Mouse (Mus musculus): Measurements from ENCODE around the gene Rasl11a.
A peak's percentile ranks its signal among the peaks of the same experiment; 100 is the strongest.
"Not testable (repeated sequence)": the region's sequence is repeated elsewhere in the genome, so short reads cannot be mapped to it uniquely, and the experiment has no call there.

Rasl11a gene

DNA sequence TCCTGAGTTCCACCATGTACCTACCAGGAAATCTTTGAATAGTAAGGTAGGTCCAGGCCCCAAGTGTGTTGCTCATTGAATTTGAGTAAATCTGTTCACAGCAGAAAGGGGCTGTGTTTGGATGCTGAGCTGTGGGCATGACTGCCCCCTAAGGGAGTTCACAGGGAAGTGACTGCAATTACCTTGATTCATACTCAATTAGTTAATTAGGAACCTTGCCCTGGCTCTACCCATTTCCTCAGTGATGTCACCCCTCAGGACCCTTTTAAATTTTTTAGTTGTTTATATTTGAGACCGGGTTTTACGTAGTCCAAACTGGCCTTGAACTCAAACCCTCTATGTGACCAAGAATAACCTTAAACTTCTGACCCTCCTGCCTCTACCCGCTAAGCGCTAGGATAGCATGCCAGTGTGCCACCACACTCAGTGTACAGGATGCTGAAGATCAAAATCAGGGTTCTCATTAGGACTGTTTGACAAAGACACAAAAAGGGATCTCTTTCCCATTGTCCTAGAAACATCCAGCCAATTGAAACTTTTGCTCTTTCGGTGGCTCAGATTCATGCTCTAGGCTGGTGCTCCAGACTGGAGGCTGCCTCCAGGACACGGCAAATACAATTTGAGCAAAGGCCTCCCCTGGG is 450 bp upstream of the Rasl11a start:
- no peak for DNase-seq

GRCm38 (mm10) chr5:146846489-146846888 is 1.6 kb downstream of the Rasl11a start:
- no peak for DNase-seq

- DNase-seq = no peak
Measured at GRCm38 (mm10) chr5:146848936-146849582, 4.2 kb downstream of the Rasl11a start.

- DNase-seq = no peak
Measured at GRCm38 (mm10) chr5:146856106-146856505, 11.2 kb downstream of the Rasl11a start.

DNA sequence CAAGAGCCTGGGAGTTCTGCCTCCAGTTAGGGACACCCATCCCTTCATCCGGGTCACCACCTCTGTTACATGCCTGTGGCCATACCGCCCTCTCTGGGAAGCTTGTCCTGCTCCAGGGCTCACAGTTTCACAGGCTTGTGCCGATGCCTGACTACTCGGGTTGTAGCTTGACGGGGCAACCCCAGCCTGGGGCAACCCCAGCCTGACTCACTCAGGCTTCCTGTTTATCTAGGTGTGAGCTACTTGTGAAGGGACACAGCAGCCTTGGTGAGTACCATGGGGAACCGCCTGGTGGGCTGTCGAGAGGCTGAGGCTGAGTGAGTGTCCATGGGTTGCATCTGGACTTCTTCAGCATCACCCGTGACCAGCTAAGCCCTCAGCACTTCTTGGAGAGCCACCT is 12.7 kb downstream of the Rasl11a start:
- DNase-seq = no peak

- DNase-seq = no peak
Measured at GRCm38 (mm10) chr5:146858772-146859171, 13.9 kb downstream of the Rasl11a start.

DNA sequence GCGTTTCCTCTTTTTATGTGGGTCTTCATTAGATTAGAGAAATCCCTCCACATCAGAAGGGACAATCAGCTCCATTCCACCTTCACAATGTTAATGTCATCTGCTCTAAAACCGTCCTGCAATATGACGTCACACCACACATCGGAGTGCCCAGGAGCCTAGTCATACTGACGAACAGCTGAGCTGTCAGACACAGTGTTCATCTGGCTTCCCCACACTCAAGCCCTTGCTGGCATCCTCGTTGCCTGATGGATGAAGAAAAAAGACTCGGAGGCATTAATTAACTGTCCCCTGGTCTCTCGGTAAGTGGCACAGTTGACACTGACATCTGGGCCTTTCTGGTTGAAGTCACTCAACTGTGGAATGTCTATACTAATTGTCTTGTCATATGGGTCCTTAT is 14.4 kb downstream of the Rasl11a start:
- no peak for DNase-seq

DNA sequence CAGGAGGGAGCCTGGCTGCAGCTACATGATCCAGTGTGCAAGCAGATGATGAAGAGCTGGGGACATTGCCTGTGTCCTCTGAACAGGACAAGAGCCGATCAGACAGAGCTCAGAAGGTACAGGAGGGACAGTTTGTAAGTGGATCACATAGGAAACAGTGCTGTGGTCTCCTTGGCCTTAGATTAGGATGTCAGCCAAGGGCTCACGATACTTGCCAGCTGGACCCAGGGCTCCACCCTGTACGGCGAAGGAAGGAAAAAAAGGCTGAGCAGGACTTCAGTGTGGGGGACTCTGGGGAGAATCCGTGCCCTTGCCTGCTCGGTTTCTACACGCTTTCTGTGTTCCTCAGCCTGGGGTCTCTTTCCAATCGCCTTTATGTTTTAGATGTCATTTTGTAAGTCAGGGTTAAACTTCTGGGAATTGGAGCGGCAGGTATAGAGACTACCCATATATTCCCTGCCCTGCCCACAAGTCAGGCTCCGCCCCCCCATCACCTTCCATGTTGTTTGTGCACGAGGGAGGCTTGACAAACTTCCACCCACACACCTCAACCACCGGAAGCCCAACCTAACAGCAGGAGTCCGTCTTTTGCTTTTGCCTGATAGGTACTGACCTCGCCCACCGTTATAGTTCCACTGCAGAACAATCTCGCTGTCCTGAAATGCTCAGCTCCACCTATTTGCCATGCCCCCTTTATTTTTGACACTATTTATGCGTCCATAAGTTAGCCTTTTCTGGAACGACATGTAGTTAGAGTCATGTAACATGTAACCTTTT is 15.5 kb downstream of the Rasl11a start:
- DNase-seq = no peak

GRCm38 (mm10) chr5:146861588-146861987 is 16.7 kb downstream of the Rasl11a start:
- DNase-seq = no peak

GRCm38 (mm10) chr5:146865511-146865910 is 20.6 kb downstream of the Rasl11a start:
- DNase-seq = no peak

DNA sequence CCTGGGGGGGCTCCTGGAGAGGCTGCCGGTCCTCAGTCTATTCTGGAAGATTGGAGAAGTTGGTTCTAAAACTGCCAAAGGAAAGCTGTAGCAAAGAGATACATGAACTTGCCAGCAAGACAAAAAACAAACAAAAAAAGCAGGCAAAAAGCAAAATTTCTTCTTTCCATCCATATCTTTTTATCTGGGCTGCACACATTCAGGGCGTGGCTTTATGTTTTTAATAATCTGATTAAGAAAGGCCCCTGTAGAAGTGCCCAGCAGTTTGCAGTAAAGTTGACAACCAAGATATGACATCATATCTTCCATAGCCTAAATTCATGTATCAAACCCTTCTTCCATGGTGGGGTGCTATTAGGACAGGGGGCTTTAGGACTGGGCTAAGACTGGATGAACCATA is 21.4 kb downstream of the Rasl11a start:
- DNase-seq = no peak

DNA sequence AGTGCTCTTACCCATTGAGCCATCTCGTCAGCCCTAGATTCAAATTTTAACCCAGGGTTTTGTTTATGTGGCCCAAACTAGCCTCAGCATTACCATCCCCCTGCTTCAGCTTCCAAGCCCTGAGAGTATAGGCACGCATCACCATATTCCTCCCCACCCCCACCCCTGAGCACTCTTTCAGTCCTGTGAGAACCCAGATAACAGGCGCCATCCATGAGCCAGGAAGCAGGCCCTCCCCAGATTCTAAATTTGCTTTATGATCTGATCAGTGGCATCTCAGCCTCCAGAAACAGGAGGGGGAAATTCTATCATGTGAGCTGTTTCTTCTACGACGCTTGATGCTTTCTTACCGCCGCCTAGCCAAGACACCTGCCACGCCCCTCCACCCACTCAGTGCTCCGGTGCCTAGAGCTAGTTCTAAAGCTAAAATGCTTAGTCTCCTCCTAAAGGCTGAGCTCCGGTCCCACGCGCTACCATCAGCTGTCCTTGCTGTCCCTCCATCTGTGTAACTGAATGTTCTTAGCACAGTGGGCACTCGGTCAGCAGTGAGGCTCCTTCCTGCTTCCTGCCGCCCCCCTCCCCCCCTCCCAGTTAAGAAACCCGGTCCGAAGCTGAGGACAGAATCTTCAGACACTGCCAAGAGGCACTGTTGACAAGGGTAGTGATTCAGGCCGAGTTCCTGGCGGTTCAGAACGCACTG is 22.5 kb downstream of the Rasl11a start:
- DNase-seq = peak; percentile 23

DNA sequence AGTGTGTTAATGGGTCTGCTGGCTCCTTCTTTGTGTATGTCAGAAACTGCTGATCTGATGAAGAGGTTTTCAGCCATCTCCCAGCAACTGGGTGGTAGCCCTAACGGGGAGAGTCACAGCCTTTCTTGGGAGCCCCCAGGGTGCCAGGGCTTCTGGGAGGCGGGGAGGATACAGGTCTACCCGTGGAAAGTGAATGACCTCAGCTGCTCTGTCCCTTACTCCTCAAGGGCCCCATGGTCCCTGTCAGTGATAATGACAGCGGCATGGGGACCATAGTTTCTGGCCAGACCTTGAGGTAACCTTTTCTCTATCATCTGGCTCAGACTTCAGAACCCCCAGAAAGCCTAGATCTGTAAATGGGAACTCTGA is 23.1 kb downstream of the Rasl11a start:
- no peak for DNase-seq

DNA sequence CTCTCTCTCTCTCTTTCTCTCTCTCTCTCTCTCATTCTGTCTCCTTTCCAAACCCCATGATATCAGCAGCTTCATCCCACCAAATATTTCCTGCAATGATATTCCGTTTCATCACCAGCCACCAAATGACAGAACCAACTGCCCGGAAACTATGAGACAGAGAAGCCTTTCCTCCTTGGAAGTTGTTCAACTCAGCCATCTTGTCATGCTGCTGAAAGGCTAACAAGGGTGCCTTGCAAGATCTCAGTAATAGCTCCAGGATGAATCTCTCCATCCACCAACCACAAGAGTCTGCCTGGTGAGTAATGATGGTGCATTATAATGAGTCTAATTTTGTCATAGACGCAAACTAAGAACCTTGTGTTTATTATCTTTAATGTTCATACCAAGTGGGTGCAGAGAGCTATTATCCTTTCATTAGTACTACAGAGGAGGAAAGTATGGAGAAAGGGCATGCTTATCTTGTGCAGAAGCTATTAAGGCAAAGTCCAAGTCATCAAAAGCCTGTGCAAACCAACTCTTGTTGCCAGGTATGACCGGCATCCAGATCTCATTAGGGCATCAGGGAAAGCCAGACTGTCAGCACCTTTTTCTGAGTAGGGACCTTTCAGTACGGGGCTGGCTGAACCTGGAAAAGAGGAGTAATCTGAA is 28.2 kb downstream of the Rasl11a start:
- DNase-seq = no peak

DNA sequence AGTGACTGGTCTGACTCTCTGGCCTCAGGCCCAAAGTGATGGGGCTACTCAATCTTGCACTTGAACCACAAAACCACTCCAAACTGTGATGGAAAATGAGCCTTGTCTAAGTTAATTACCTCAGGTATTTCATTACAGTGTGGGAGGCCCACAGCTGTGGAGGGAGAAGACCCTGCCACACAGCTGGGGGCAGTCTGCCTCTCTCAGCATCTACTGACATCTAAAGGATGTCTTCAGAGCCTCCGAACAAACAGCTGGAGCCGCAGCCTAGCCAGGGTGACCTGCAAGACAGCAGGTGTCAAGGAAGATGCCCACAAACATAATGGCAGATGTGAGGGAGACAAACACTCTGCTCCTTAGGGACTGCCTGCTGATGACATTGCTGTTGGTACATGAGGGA is 31.2 kb downstream of the Rasl11a start:
- DNase-seq = no peak

- not testable (repeated sequence) for DNase-seq
Measured at GRCm38 (mm10) chr5:146877882-146878281, 33.0 kb downstream of the Rasl11a start.

DNA sequence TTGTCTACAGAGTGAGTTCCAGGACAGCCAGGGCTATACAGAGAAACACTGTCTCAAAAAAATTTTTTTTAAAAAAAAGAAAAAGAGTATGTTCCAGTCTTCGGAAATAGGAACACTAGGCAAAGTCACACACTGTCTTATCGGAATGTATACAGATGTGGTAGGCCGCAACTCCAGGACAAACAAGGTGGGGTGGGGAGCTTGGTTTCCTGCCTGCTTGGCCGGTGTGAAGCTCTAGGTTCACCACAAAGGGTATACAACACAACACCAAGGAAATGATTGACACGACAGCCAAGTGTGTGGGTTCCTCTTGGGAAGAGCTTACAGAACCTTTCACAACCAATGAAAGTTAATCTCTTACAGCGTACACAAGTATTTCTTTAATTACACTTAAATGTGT is 37.4 kb downstream of the Rasl11a start:
- DNase-seq = no peak

DNA sequence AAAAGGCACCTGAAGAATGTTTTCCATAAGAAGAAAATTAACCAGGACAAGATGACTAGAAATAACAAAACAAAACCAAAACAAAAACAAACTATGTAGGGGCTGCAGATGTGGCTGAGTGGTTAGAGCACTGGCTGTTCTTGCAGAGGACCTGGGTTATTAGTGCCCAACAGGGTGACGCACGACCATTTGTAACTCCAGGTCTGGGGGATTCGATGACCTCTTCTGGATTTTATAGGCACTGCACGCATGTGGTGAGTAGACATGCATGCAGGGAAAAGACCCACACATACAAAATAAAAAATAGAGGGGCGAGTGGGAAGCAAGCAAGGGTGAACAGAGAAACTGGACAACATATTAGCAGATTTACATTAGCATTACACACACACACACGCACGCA is 38.2 kb downstream of the Rasl11a start:
- DNase-seq = no peak

DNA sequence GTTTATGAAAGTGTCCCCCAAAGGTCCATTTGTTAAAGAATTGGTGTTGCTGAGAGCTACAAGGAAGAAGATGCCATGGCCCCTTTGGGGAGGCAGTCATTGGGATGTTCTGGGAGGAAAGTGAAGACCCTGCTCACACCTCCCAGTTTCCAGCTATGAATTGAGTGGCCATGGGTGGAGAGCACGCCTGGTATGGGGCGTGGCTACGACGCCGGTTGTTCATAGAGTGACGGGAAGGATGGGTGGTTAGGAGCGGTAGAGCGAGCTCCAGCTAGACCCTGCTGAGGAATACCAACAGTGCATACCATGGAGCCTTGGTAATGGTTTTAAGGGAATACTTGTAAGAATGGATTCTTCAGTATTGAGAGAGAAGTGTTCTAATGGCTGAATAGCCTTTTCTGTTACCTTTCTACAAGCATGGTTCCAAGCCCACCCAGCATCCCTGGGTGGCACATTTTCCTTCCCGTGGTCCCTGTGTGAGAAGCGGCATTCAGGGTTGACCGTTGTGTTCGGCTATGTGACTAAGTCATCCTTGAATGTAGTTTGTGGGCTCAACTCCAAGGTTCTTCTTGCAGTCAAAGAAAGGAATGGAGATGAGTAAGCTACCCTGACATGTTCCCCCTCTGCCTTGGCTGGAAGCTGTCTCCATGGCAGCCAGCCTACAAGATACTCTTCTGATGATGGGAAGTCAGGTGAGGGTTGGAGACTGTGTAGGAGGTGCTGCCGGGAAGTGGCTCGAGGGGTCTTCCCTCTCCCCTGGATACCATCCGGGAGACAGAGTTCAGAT is 38.8 kb downstream of the Rasl11a start:
- DNase-seq = no peak

DNA sequence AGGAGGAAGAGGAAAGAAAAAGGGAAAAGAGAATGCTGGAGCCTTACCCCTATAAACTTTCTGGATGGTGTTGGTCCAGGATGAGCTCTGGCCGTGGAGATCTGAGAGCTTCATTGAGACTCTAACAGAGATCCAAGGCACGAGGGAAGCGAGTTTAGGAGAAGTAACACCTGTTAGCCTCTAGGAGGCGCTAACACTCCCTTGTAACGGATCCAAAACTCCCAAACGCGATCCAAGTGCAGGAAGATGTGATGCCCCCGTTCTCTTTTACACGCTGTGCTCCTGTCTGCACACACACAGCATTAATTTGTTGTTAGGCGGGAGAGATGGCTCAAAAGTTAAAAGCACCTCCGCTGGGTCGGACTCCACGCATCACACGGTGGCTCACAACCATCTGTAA is 46.3 kb downstream of the Rasl11a start:
- DNase-seq = peak in 1 of 2 experiments; percentile 20

- no peak for DNase-seq
Measured at GRCm38 (mm10) chr5:146892904-146893303, 48.0 kb downstream of the Rasl11a start.

Data from cerebellum, postnatal 36 days (tissue).